Mouse (Mus musculus) embryo, embryonic 10 days (tissue): ENCODE results near the gene Trappc6a.
A peak's percentile ranks its signal among the peaks of the same experiment; 100 is the strongest.

Experiments
- DNase-seq: peaks from one replicate; pipeline ENCODE4 v3.0.0-alpha.2; 2015; ENCODE audit warnings: low spot score

Gene Trappc6a

GRCm38 (mm10) chr7:19523757-19524419 is 15.7 kb downstream of the Trappc6a start:
- DNase-seq: peak; percentile 72

GRCm38 (mm10) chr7:19524420-19525104 is 16.4 kb downstream of the Trappc6a start:
- DNase-seq: no peak

- no peak for DNase-seq
These were observed 16.9 kb downstream of the Trappc6a start for GRCm38 (mm10) chr7:19525105-19525481.

GRCm38 (mm10) chr7:19531077-19531476 is 22.9 kb downstream of the Trappc6a start:
- no peak for DNase-seq

- no peak for DNase-seq
These were observed 24.0 kb downstream of the Trappc6a start for GRCm38 (mm10) chr7:19532240-19532639.

- no peak for DNase-seq
These were observed 26.5 kb downstream of the Trappc6a start for GRCm38 (mm10) chr7:19534676-19535075.

DNA sequence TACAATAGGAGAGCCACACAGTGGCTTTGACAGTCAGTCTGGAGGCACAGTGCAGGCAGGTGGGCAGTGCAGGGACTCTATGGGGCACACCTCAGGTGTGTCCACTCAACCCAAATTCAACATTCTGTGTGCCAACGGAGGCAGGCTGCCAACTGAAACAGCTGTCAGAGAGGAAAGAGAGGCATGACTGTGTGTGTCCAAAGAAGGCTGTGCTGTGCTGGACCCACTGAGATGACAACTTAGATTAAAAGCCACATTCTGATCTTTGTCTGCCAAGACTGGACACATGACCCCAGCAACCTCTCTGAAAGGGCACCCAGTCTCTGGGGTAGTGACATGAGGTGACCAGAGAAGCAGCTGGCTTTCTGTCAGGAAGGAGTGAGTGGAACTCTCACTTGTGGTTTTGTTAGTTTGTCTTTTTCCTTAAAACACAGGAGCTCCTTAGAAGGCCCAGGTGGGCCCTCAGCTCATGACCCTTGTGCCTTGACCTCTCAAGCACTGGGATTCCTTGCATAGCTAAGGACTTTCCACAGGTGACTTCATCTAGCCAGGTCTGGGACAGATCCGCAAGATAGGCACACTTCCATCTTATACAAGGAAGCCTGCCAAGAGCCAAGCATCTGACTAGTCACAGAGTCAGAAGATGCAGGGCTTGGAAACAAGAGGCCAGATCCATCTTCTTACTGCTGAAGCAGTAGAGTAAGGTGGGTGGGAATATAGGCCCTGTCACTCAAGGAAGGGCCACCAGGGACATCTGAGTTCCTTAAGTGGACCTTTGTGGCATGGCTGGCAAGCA is 32.8 kb downstream of the Trappc6a start:
- DNase-seq: no peak

GRCm38 (mm10) chr7:19541681-19542154 is 33.5 kb downstream of the Trappc6a start:
- DNase-seq: no peak

DNA sequence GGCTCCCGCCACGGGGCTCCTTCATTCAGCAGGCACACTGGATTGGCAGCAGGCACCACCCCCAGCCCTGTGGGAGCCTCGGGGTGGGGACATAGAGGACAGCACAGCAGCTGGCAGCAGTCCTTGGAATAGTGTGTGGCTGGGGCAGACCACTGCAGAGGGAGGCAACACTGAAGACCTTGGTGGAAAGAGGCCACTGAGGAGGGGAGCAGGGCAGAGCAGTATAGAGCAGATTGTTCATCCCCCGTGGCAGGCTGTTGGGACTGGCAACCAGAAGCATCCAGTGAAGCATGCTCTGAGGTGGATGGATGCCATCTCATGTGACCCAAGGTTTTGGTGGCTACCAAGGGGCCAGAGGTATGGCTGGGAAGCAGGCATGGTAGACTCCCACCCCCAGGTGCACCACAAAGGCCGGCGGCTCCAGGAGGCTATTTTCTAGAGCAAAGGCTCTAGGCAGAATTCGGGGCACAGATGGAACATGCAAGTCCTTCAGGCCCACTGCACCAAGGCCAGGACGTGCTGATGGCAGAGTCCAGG is 34.0 kb downstream of the Trappc6a start:
- no peak for DNase-seq

DNA sequence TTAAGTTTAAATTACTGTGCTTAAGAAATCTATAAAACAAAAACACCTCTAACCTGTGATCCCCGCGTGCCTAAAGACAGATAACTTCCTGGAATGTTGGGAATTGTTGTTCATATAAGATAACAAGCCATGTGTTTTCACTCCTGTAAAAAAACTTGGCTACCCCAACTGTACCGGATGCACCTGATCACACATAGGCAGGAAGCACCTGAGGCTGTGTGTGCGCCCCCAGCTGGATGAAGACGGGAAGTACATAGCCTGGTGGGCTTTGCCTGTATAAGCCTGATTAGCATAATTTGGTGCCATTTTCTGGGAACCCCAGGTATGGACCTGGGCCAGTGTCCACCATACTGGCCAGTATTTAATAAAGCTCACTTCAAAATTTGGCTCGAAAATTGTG is 35.4 kb downstream of the Trappc6a start:
- DNase-seq: no peak

GRCm38 (mm10) chr7:19546007-19546406 is 37.8 kb downstream of the Trappc6a start:
- no peak for DNase-seq

DNA sequence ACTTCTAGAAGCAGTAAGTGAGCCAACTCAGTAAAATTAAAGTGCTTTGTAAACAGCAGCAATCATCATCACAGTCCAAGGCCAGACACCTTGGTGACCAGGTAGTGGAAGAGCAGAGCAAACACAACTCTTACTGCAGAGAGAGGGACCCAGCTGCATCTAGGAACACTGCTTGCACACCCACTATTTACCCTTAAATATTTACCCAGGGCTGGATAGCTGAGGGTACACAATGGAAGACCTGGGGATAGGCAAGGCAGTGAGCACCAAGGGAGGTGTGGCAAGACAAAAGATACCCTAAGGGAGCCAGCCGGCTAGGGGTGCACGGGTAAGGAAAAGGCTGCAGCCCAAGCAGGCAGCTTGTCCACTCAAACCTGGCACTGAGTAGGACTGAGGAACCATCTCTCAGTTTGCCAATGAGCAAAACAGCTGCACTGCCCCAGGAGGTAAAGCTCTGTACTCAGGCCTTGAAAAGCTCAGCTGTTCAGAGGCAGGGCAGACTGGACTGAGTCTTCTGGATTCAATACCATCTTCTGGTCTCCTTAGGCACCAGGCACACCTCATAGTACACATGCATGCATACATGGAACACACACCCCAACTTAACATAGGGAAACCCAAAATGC is 39.3 kb downstream of the Trappc6a start:
- DNase-seq: no peak

- no peak for DNase-seq
These were observed 41.2 kb downstream of the Trappc6a start for GRCm38 (mm10) chr7:19549394-19549793.

DNA sequence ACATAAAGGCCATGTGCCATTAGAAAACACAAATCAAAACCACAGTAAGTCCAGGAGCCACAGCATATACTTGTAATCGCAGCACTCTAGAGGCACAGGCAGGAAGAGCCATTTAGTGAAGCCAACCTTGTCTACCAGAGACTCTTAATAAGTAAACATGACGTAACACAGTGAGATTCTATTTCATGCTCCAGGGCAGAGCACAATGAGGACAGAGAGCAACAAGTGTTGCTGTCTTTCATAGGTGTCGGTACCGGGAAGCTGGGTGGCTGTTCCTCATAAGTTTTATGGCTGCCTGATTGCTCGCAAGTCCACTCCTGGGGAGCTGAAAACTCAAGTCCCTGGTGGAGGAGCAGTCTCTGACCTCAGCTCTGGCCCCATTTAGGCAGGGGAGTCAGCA is 43.4 kb downstream of the Trappc6a start:
- DNase-seq: no peak

DNA sequence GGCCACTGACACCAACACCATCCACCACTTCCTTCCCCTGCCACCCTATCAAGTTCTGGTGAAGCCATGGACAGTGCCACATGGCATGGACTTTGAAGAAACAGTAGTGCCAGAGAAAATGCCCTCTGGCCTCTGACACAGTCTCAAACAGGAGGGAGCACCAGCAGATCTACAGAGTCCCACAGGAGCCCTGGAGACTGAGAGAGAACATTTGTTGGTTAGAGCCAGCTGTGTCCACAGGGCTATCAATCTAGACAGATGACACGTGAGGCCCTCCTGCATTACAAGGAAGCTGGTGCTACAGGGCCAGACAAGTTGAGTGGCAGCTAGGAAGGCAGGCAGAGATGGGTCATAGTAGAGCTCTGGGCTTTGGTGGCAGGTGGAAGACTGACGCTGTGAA is 44.2 kb downstream of the Trappc6a start:
- no peak for DNase-seq

GRCm38 (mm10) chr7:19554168-19554567 is 46.0 kb downstream of the Trappc6a start:
- DNase-seq: no peak

GRCm38 (mm10) chr7:19557086-19557485 is 48.9 kb downstream of the Trappc6a start:
- DNase-seq: no peak

DNA sequence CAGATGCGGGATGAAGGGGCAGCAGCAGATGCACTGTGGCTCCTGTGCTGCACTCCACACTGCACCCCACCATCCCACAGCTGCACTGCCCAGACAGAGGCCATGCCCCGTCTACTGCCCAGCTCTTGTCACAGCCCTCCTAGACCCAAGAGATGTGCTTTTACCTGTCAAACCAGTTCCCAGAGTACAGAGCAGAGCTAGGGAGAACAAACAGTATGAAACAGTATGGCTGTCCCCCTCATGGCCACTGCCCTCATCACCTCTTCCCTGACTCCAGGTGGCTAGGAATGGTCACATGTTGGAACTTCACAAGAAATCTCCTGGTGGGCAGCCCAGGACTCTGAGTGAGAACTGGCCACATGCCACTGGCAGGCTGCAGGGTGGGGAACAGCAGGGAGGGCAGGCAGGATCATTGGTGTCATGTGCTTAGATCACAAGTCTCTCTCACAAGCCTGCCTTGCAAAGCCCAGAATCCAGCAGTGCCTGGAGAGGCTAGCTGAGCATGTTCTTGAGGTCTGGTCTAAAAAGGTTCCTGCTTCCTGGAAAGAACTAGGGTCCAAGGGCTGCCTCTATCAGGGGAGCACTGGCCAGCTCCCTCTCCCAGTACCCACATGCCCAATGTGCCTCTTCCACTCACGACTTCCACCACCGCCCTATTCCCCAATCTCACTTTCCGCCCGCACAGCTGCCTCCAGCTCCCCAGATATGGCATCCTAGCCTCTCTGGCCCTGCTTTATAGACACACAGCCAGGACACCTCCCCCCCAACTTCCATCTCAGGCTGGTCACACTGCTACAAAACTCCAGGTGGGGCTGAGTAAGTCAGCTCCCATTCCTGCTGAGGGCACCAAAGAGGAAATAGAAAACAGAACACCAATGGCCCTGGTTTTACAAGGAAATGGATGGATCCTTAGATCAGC is 50.0 kb downstream of the Trappc6a start:
- DNase-seq: no peak

GRCm38 (mm10) chr7:19558965-19559364 is 50.8 kb downstream of the Trappc6a start:
- peak; percentile 47 for DNase-seq

DNA sequence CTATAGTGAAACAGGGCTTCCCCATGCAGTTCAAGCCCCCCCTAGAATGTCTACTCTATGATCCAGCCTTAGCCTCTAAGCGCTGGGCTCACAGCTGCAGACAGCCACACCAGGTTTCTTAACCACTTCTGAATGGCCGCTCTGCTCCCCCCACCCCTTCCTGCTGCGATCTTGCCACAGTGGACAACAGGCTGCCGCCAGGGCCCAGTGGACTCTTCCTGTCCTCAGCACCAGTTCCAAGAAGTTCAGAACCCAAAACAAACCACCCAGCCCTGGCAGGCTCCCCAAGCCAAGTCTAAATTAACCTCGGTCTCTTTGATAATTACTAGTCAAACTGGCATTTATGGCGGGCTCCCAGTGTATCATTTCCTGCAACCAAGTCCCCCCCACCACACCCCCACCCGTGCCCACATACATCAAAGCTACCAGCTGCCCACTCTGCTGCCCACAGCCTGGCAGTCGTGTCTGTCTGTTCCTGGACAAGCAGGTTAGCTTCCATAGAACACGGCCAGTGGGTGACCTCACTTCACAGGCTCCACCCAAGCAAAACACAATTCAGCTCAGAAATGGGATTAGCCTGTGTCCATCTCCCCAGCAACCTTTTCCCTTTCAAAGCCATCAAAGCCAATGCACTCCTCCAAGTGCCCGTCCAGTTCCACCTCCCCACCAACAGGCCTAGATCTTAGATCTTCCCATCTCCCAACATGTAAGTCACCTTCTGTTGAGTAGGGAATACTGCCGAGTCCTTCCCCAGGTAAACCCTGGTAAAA is 52.5 kb downstream of the Trappc6a start:
- DNase-seq: peak; percentile 38
